Mouse (Mus musculus): ENCODE data around the gene Arhgef39. TPM values are rescaled to one million over a fixed set of nuclear protein-coding genes. Genes with fewer than 3 reads are reported as not detected.
"Not testable (repeated sequence)": the region's sequence is repeated elsewhere in the genome, so short reads cannot be mapped to it uniquely, and the experiment has no call there.

Arhgef39 gene
- polyA plus RNA-seq, 1 experiment from 2014 or later, result 44.5 TPM

- Histone ChIP-seq H3K9me3 (no peaks in the 10 kb centered on the region), H3K27me3 (replicated peaks) (no peaks in the 10 kb centered on the region), H3K4me3 (replicated peaks) (no peak overlapping the region), H3K27ac (no peak overlapping the region), H3K36me3 (no peaks in the 10 kb centered on the region), H3K4me1 (0 out of 2 replicates have a peak, but pooled peaks cover 3% of the 10 kb centered on the region), H3K9ac (no peak overlapping the region), H3K4me2 (no peak overlapping the region)
- ATAC-seq (ENCODE audit: insufficient read depth, low FRiP score, low read depth), result no peak
- WGBS, result 68% methylated on average over 5 of the region's 5 CpGs
Measured at GRCm38 (mm10) chr4:43490801-43491200, 8.7 kb downstream of the Arhgef39 start.

GRCm38 (mm10) chr4:43489611-43490010 is 9.9 kb downstream of the Arhgef39 start:
- Histone ChIP-seq H3K4me3 (replicated peaks) (no peak overlapping the region), H3K36me3 (no peaks in the 10 kb centered on the region), H3K9me3 (no peaks in the 10 kb centered on the region), H3K27me3 (replicated peaks) (no peaks in the 10 kb centered on the region), H3K4me2 (no peak overlapping the region), H3K27ac (no peak overlapping the region), H3K4me1 (0 out of 2 replicates have a peak, but pooled peaks cover 3% of the 10 kb centered on the region), H3K9ac (no peak overlapping the region)
- WGBS, result 93% methylated on average over 3 of the region's 3 CpGs
- ATAC-seq (ENCODE audit: insufficient read depth, low FRiP score, low read depth), result no peak

GRCm38 (mm10) chr4:43485666-43486065 is 13.8 kb downstream of the Arhgef39 start:
- 79% methylated on average over 5 of the region's 5 CpGs for WGBS
- H3K4me2 ChIP-seq; H3K27me3 ChIP-seq (replicated peaks); H3K4me1 ChIP-seq; ATAC-seq (ENCODE audit: insufficient read depth, low FRiP score, low read depth); H3K9ac ChIP-seq; H3K36me3 ChIP-seq; H3K4me3 ChIP-seq (replicated peaks); H3K27ac ChIP-seq; H3K9me3 ChIP-seq: not testable (repeated sequence)

- Histone ChIP-seq H3K9ac (no peak within 1 kb of the TSS), H3K36me3 (no peaks in the 10 kb centered on the region), H3K4me1 (no peaks in the 10 kb centered on the region), H3K9me3 (no peaks in the 10 kb centered on the region), H3K27ac (no peak within 1 kb of the TSS), H3K27me3 (replicated peaks) (no peaks in the 10 kb centered on the region), H3K4me3 (replicated peaks) (no peak within 1 kb of the TSS), H3K4me2 (no peak within 1 kb of the TSS)
- WGBS, result 56% methylated on average over 12 of the region's 12 CpGs
- no peak for ATAC-seq (ENCODE audit: insufficient read depth, low FRiP score, low read depth)
Measured at GRCm38 (mm10) chr4:43483535-43484091, 15.9 kb downstream of the Arhgef39 start, which contains the start of gene Sit1. TSS of gene Sit1 (minus strand) at chr4:43483734.

- Histone ChIP-seq H3K27ac (no peak overlapping the region), H3K9me3 (no peaks in the 10 kb centered on the region), H3K36me3 (no peaks in the 10 kb centered on the region), H3K4me2 (no peak overlapping the region), H3K27me3 (replicated peaks) (no peaks in the 10 kb centered on the region), H3K4me3 (replicated peaks) (no peak overlapping the region), H3K4me1 (no peaks in the 10 kb centered on the region), H3K9ac (no peak overlapping the region)
- ATAC-seq (ENCODE audit: insufficient read depth, low FRiP score, low read depth), result no peak
- 68% methylated on average over 10 of the region's 10 CpGs for WGBS
Measured at GRCm38 (mm10) chr4:43482591-43482990, 16.9 kb downstream of the Arhgef39 start.

GRCm38 (mm10) chr4:43481894-43482456 is 17.5 kb downstream of the Arhgef39 start:
- H3K9ac ChIP-seq, result no peak overlapping the region
- H3K27ac ChIP-seq, result no peak overlapping the region
- WGBS, result 68% methylated on average over 7 of the region's 7 CpGs

GRCm38 (mm10) chr4:43480985-43481384 is 18.5 kb downstream of the Arhgef39 start:
- Histone ChIP-seq H3K27ac (no peak overlapping the region), H3K9ac (no peak overlapping the region), H3K4me2 (no peak overlapping the region), H3K4me1 (no peaks in the 10 kb centered on the region), H3K36me3 (no peaks in the 10 kb centered on the region), H3K9me3 (no peaks in the 10 kb centered on the region), H3K27me3 (replicated peaks) (no peaks in the 10 kb centered on the region), H3K4me3 (replicated peaks) (no peak overlapping the region)
- ATAC-seq (ENCODE audit: insufficient read depth, low FRiP score, low read depth), result no peak
- 77% methylated on average over 5 of the region's 5 CpGs for WGBS

More at GRCm38 (mm10) chr4:43481894-43482456, 17.5 kb downstream of the Arhgef39 start:
- no peak overlapping the region for H3K4me2 ChIP-seq
- H3K4me1 ChIP-seq, result no peaks in the 10 kb centered on the region
- no peak for ATAC-seq (ENCODE audit: insufficient read depth, low FRiP score, low read depth)
- no peak overlapping the region for H3K4me3 ChIP-seq (replicated peaks)
- no peaks in the 10 kb centered on the region for H3K9me3 ChIP-seq
- no peaks in the 10 kb centered on the region for H3K27me3 ChIP-seq (replicated peaks)
- H3K36me3 ChIP-seq, result no peaks in the 10 kb centered on the region

- no peak for ATAC-seq (ENCODE audit: insufficient read depth, low FRiP score, low read depth)
- Histone ChIP-seq H3K4me2 (peak overlapping the region; percentile 35; the same call in 1 of the 2 replicates), H3K36me3 (no peaks in the 10 kb centered on the region), H3K4me3 (replicated peaks) (no peak overlapping the region), H3K27me3 (replicated peaks) (no peaks in the 10 kb centered on the region), H3K9ac (no peak overlapping the region), H3K27ac (no peak overlapping the region), H3K4me1 (no peaks in the 10 kb centered on the region), H3K9me3 (no peaks in the 10 kb centered on the region)
- 44% methylated on average over 24 of the region's 24 CpGs for WGBS
Measured at GRCm38 (mm10) chr4:43478906-43479832, 20.3 kb downstream of the Arhgef39 start.

GRCm38 (mm10) chr4:43478534-43478858 is 21.0 kb downstream of the Arhgef39 start:
- no peaks in the 10 kb centered on the region for H3K27me3 ChIP-seq (replicated peaks)
- ATAC-seq (ENCODE audit: insufficient read depth, low FRiP score, low read depth), result no peak
- H3K9me3 ChIP-seq, result no peaks in the 10 kb centered on the region
- no peaks in the 10 kb centered on the region for H3K36me3 ChIP-seq
- peak overlapping the region; percentile 9; the same call in 1 of the 2 replicates for H3K9ac ChIP-seq
- H3K4me2 ChIP-seq, result peak overlapping the region; percentile 57
- H3K4me3 ChIP-seq (replicated peaks), result peak overlapping the region; percentile 37
- H3K27ac ChIP-seq, result peak overlapping the region; percentile 26; the same call in 1 of the 2 replicates
- WGBS, result 38% methylated on average over 8 of the region's 8 CpGs
- H3K4me1 ChIP-seq, result no peaks in the 10 kb centered on the region

- peak overlapping the region; percentile 9; the same call in 1 of the 2 replicates for H3K9ac ChIP-seq
- H3K27ac ChIP-seq, result peak overlapping the region; percentile 26; the same call in 1 of the 2 replicates
- H3K36me3 ChIP-seq, result no peaks in the 10 kb centered on the region
- no peaks in the 10 kb centered on the region for H3K4me1 ChIP-seq
- peak overlapping the region; percentile 37 for H3K4me3 ChIP-seq (replicated peaks)
- peak; percentile 88; the same call in 1 of the 2 replicates for ATAC-seq (ENCODE audit: insufficient read depth, low FRiP score, low read depth)
- 20% methylated on average over 11 of the region's 11 CpGs for WGBS
- H3K27me3 ChIP-seq (replicated peaks), result no peaks in the 10 kb centered on the region
- peak overlapping the region; percentile 57 for H3K4me2 ChIP-seq
- no peaks in the 10 kb centered on the region for H3K9me3 ChIP-seq
Measured at GRCm38 (mm10) chr4:43477857-43478533, 21.5 kb downstream of the Arhgef39 start.

- Histone ChIP-seq H3K4me3 (replicated peaks) (no peak overlapping the region), H3K9me3 (no peaks in the 10 kb centered on the region), H3K9ac (no peak overlapping the region), H3K36me3 (no peaks in the 10 kb centered on the region), H3K4me2 (no peak overlapping the region), H3K4me1 (no peaks in the 10 kb centered on the region), H3K27me3 (replicated peaks) (no peaks in the 10 kb centered on the region), H3K27ac (no peak overlapping the region)
- no peak for ATAC-seq (ENCODE audit: insufficient read depth, low FRiP score, low read depth)
- WGBS, result 82% methylated on average over 6 of the region's 6 CpGs
Measured at GRCm38 (mm10) chr4:43476604-43477003, 22.9 kb downstream of the Arhgef39 start.
